Mouse (Mus musculus): ENCODE results near the gene Krtap15. TPM values are rescaled to one million over a fixed set of nuclear protein-coding genes. Genes with fewer than 3 reads are reported as not detected.

Krtap15 gene
- polyA plus RNA-seq, 1 experiment, result not detected

DNA sequence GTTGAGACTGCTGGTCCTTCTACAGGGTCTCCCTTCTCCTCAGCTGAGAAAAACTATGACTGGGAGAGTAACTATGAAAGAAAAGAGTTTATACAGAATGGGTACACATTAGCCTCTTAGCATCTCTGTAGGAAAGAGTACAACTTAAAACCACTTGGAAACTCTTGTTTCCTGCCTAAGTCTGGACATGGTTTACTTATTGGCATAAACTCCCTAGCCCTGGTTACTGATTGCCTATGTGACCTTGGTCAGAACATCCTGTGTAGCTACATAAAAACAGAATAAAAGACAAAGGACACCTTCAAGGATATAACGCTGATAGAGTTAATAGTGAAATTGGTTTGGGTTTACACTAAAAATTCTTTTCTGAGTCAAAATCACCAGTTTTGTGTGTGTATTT is 27.3 kb downstream of the Krtap15 start:
- H3K4me1 ChIP-seq (ENCODE audit: control insufficient read depth, insufficient read depth, low read length), result no peaks in the 10 kb centered on the region
- no peak overlapping the region for H3K4me3 ChIP-seq (replicated peaks; ENCODE audit: control insufficient read depth, low read depth, low read length)
- no peak overlapping the region for H3K27ac ChIP-seq (ENCODE audit: control insufficient read depth, insufficient read depth, low read depth, low read length, poor library complexity)
- TF ChIP-seq CTCF (IDR thresholded peaks at IDR 0.05; ENCODE audit: control insufficient read depth, insufficient read depth, low read length) (no peak), POLR2A (IDR thresholded peaks at IDR 0.05; ENCODE audit: borderline replicate concordance, control insufficient read depth, low read depth, low read length) (no peak)
- WGBS, result 89% methylated on average over 1 of the region's 1 CpGs

- no peak for TF ChIP-seq CTCF (IDR thresholded peaks at IDR 0.05; ENCODE audit: control insufficient read depth, insufficient read depth, low read length)
- no peak for TF ChIP-seq POLR2A (IDR thresholded peaks at IDR 0.05; ENCODE audit: borderline replicate concordance, control insufficient read depth, low read depth, low read length)
- H3K27ac ChIP-seq (ENCODE audit: control insufficient read depth, insufficient read depth, low read depth, low read length, poor library complexity), result no peak overlapping the region
- 82% methylated on average over 4 of the region's 4 CpGs for WGBS
Observed at GRCm38 (mm10) chr16:88848558-88848957, 28.5 kb downstream of the Krtap15 start.

DNA sequence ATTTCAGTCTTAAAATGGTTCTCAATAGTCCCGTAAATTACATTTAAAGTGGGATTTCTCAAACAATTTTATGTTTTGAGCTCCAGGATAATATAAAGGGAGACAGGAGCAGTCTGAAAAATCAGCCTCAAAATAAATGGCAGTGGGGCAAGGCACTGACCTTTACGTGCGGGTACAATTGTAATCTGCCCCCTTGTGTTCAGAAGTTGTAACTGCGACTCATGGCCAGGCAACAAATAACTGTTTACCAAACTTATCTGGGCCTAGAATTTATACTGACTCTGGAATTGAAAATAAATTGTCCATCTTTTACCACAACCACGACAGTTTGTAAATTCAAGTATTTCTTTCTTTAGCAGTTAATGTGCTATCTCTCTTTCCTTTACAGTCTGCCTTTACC is 31.4 kb downstream of the Krtap15 start:
- Histone ChIP-seq H3K4me3 (replicated peaks; ENCODE audit: control insufficient read depth, low read depth, low read length) (no peak overlapping the region), H3K27ac (ENCODE audit: control insufficient read depth, insufficient read depth, low read depth, low read length, poor library complexity) (no peak overlapping the region), H3K4me1 (ENCODE audit: control insufficient read depth, insufficient read depth, low read length) (no peaks in the 10 kb centered on the region)
- WGBS, result 11% methylated on average over 5 of the region's 5 CpGs
- no peak for TF ChIP-seq POLR2A (IDR thresholded peaks at IDR 0.05; ENCODE audit: borderline replicate concordance, control insufficient read depth, low read depth, low read length)
- TF ChIP-seq CTCF (IDR thresholded peaks at IDR 0.05; ENCODE audit: control insufficient read depth, insufficient read depth, low read length), result peak; percentile 16; the same call in 1 of the 2 replicates

More at GRCm38 (mm10) chr16:88848558-88848957, 28.5 kb downstream of the Krtap15 start:
- no peaks in the 10 kb centered on the region for H3K4me1 ChIP-seq (ENCODE audit: control insufficient read depth, insufficient read depth, low read length)
- H3K4me3 ChIP-seq (replicated peaks; ENCODE audit: control insufficient read depth, low read depth, low read length), result no peak overlapping the region

DNA sequence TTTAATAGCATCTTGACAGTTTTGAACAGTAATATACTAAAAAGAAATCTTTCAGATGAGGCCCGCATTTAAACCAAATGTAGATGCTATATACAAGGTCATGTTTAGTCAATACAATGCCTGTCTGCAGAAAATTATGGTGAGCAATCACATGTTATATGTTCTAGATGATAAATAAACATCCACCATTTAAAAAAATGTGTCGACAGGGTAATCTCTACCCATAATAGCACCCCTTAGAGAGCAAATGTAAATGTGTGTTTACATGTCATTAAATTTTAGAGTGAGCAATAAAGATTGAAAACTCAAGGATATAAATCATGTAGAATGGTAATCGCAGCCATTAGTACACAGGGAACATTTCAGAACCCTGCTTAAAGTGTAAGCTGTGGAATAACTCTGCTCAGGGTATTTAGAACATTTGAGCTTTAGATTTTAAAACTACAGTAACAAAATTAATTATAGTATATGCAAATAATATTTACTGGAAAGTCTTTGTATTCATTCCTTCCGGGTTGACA is 44.9 kb downstream of the Krtap15 start:
- Histone ChIP-seq H3K4me3 (replicated peaks; ENCODE audit: control insufficient read depth, low read depth, low read length) (no peak overlapping the region), H3K27ac (ENCODE audit: control insufficient read depth, insufficient read depth, low read depth, low read length, poor library complexity) (no peak overlapping the region), H3K4me1 (ENCODE audit: control insufficient read depth, insufficient read depth, low read length) (no peaks in the 10 kb centered on the region)
- no peak for TF ChIP-seq POLR2A (IDR thresholded peaks at IDR 0.05; ENCODE audit: borderline replicate concordance, control insufficient read depth, low read depth, low read length)
- no peak for TF ChIP-seq CTCF (IDR thresholded peaks at IDR 0.05; ENCODE audit: control insufficient read depth, insufficient read depth, low read length)
- 79% methylated on average over 4 of the region's 4 CpGs for WGBS

DNA sequence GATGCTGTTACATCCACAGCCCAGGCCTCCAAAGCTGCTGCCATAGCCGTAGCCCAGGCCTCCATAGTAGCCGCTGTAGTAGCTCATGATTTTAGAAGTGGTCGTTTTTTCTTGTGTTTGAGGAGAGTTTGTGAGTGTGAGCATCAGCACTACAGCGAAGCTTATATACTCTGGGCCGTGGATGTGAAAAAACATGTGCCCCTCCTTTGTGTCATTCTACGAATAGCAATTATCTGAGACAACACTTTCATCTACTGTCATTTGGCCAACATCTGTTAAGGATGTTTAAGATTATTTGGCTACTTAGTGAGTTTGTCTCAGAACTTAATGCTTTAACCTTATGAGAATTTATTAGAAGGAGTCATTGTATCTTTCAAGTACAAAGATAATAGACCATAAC is 49.3 kb downstream of the Krtap15 start, which contains the start of gene Krtap19-1:
Krtap19-1 (minus strand) TSS at position 101 of the 400 bp plus-strand sequence.
- 78% methylated on average over 6 of the region's 6 CpGs for WGBS
- H3K27ac ChIP-seq (ENCODE audit: control insufficient read depth, insufficient read depth, low read depth, low read length, poor library complexity), result no peak within 1 kb of the TSS
- H3K4me1 ChIP-seq (ENCODE audit: control insufficient read depth, insufficient read depth, low read length), result no peaks in the 10 kb centered on the region
- H3K4me3 ChIP-seq (replicated peaks; ENCODE audit: control insufficient read depth, low read depth, low read length), result no peak within 1 kb of the TSS
- TF ChIP-seq POLR2A (IDR thresholded peaks at IDR 0.05; ENCODE audit: borderline replicate concordance, control insufficient read depth, low read depth, low read length), result no peak
- no peak for TF ChIP-seq CTCF (IDR thresholded peaks at IDR 0.05; ENCODE audit: control insufficient read depth, insufficient read depth, low read length)

DNA sequence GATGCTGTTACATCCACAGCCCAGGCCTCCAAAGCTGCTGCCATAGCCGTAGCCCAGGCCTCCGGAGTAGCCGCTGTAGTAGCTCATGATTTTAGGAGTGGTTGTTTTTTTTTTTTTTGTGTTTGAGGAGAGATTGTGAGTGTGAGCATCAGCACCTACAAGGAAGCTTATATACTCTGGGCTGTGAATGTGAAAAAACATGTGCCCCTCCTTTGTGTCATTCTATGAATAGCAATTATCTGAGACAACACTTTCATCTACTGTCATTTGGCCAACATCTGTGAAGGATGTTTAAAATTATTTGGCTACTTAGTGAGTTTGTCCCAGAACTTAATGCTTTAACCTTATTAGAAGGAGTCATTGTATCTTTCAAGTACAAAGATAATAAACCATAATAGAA is 54.2 kb downstream of the Krtap15 start, which contains the start of gene Krtap19-2:
Krtap19-2 (minus strand) TSS at position 101 of the 400 bp plus-strand sequence.
- no peak within 1 kb of the TSS for H3K4me3 ChIP-seq (replicated peaks; ENCODE audit: control insufficient read depth, low read depth, low read length)
- 85% methylated on average over 3 of the region's 3 CpGs for WGBS

GRCm38 (mm10) chr16:88877938-88878337 is 57.9 kb downstream of the Krtap15 start, which contains the start of gene Krtap19-3:
TSS of gene Krtap19-3 (minus strand) at chr16:88878038.
- WGBS, result 74% methylated on average over 2 of the region's 2 CpGs

More for the DNA sequence above, 54.2 kb downstream of the Krtap15 start, which contains the start of gene Krtap19-2:
- Histone ChIP-seq H3K4me1 (ENCODE audit: control insufficient read depth, insufficient read depth, low read length) (no peaks in the 10 kb centered on the region), H3K27ac (ENCODE audit: control insufficient read depth, insufficient read depth, low read depth, low read length, poor library complexity) (no peak within 1 kb of the TSS)
- no peak for TF ChIP-seq CTCF (IDR thresholded peaks at IDR 0.05; ENCODE audit: control insufficient read depth, insufficient read depth, low read length)
- no peak for TF ChIP-seq POLR2A (IDR thresholded peaks at IDR 0.05; ENCODE audit: borderline replicate concordance, control insufficient read depth, low read depth, low read length)

More at GRCm38 (mm10) chr16:88877938-88878337, 57.9 kb downstream of the Krtap15 start, which contains the start of gene Krtap19-3:
- TF ChIP-seq POLR2A (IDR thresholded peaks at IDR 0.05; ENCODE audit: borderline replicate concordance, control insufficient read depth, low read depth, low read length) (no peak), CTCF (IDR thresholded peaks at IDR 0.05; ENCODE audit: control insufficient read depth, insufficient read depth, low read length) (no peak)
- no peaks in the 10 kb centered on the region for H3K4me1 ChIP-seq (ENCODE audit: control insufficient read depth, insufficient read depth, low read length)
- H3K4me3 ChIP-seq (replicated peaks; ENCODE audit: control insufficient read depth, low read depth, low read length), result no peak within 1 kb of the TSS
- H3K27ac ChIP-seq (ENCODE audit: control insufficient read depth, insufficient read depth, low read depth, low read length, poor library complexity), result no peak within 1 kb of the TSS

Other genes with a start within 250 kb of the Krtap15 start
- not detected in 2 replicates for gene Krtap24-1, start 207.9 kb upstream of the Krtap15 start, polyA plus RNA-seq (2011; ENCODE audit: insufficient read depth, insufficient read length, low replicate concordance, missing spikeins)
- not detected in 2 replicates for gene 2310079G19Rik, start 192.5 kb upstream of the Krtap15 start, polyA plus RNA-seq (2011; ENCODE audit: insufficient read depth, insufficient read length, low replicate concordance, missing spikeins)
- not detected in 2 replicates for gene Krtap26-1, start 172.4 kb upstream of the Krtap15 start, polyA plus RNA-seq (2011; ENCODE audit: insufficient read depth, insufficient read length, low replicate concordance, missing spikeins)
- not detected in 2 replicates for gene Krtap27-1, start 148.5 kb upstream of the Krtap15 start, polyA plus RNA-seq (2011; ENCODE audit: insufficient read depth, insufficient read length, low replicate concordance, missing spikeins)
- gene 2310061N02Rik, start 112.3 kb upstream of the Krtap15 start, polyA plus RNA-seq (2011; ENCODE audit: insufficient read depth, insufficient read length, low replicate concordance, missing spikeins), result not detected in 2 replicates
- gene Krtap13-1, start 91.4 kb upstream of the Krtap15 start, polyA plus RNA-seq (2011; ENCODE audit: insufficient read depth, insufficient read length, low replicate concordance, missing spikeins), result not detected in 2 replicates
- not detected in 2 replicates for gene Krtap13, start 68.6 kb upstream of the Krtap15 start, polyA plus RNA-seq (2011; ENCODE audit: insufficient read depth, insufficient read length, low replicate concordance, missing spikeins)
- not detected in 2 replicates for gene 2310034C09Rik, start 61.4 kb upstream of the Krtap15 start, polyA plus RNA-seq (2011; ENCODE audit: insufficient read depth, insufficient read length, low replicate concordance, missing spikeins)
- gene 2310057N15Rik, start 46.0 kb upstream of the Krtap15 start, polyA plus RNA-seq (2011; ENCODE audit: insufficient read depth, insufficient read length, low replicate concordance, missing spikeins), result not detected in 2 replicates
- not detected in 2 replicates for gene Gm5965, start 42.3 kb upstream of the Krtap15 start, polyA plus RNA-seq (2011; ENCODE audit: insufficient read depth, insufficient read length, low replicate concordance, missing spikeins)
- gene Gm20741, start 8.0 kb upstream of the Krtap15 start, polyA plus RNA-seq (2011; ENCODE audit: insufficient read depth, insufficient read length, low replicate concordance, missing spikeins), result not detected in 2 replicates
- not detected in 2 replicates for gene Krtap14, start 5.9 kb downstream of the Krtap15 start, polyA plus RNA-seq (2011; ENCODE audit: insufficient read depth, insufficient read length, low replicate concordance, missing spikeins)
- gene Krtap19-1, start 49.2 kb downstream of the Krtap15 start, polyA plus RNA-seq (2011; ENCODE audit: insufficient read depth, insufficient read length, low replicate concordance, missing spikeins), result not detected in 2 replicates
- not detected in 2 replicates for gene Krtap19-2, start 54.1 kb downstream of the Krtap15 start, polyA plus RNA-seq (2011; ENCODE audit: insufficient read depth, insufficient read length, low replicate concordance, missing spikeins)
- gene Krtap19-3, start 57.8 kb downstream of the Krtap15 start, polyA plus RNA-seq (2011; ENCODE audit: insufficient read depth, insufficient read length, low replicate concordance, missing spikeins), result not detected in 2 replicates
- gene Krtap19-4, start 64.9 kb downstream of the Krtap15 start, polyA plus RNA-seq (2011; ENCODE audit: insufficient read depth, insufficient read length, low replicate concordance, missing spikeins), result not detected in 2 replicates
- not detected in 2 replicates for gene Krtap19-5, start 76.2 kb downstream of the Krtap15 start, polyA plus RNA-seq (2011; ENCODE audit: insufficient read depth, insufficient read length, low replicate concordance, missing spikeins)
- gene Krtap19-9b, start 112.0 kb downstream of the Krtap15 start, polyA plus RNA-seq (2011; ENCODE audit: insufficient read depth, insufficient read length, low replicate concordance, missing spikeins), result not detected in 2 replicates
- not detected in 2 replicates for gene Krtap16-3, start 142.7 kb downstream of the Krtap15 start, polyA plus RNA-seq (2011; ENCODE audit: insufficient read depth, insufficient read length, low replicate concordance, missing spikeins)
- gene Krtap22-2, start 190.5 kb downstream of the Krtap15 start, polyA plus RNA-seq (2011; ENCODE audit: insufficient read depth, insufficient read length, low replicate concordance, missing spikeins), result not detected in 2 replicates
- not detected in 2 replicates for gene Gm10229, start 195.1 kb downstream of the Krtap15 start, polyA plus RNA-seq (2011; ENCODE audit: insufficient read depth, insufficient read length, low replicate concordance, missing spikeins)
- gene Krtap6-1, start 211.5 kb downstream of the Krtap15 start, polyA plus RNA-seq (2011; ENCODE audit: insufficient read depth, insufficient read length, low replicate concordance, missing spikeins), result not detected in 2 replicates
- gene Gm10228, start 221.3 kb downstream of the Krtap15 start, polyA plus RNA-seq (2011; ENCODE audit: insufficient read depth, insufficient read length, low replicate concordance, missing spikeins), result not detected in 2 replicates
- not detected in 2 replicates for gene Krtap6-5, start 227.7 kb downstream of the Krtap15 start, polyA plus RNA-seq (2011; ENCODE audit: insufficient read depth, insufficient read length, low replicate concordance, missing spikeins)
- not detected in 2 replicates for gene 1110025L11Rik, start 243.8 kb downstream of the Krtap15 start, polyA plus RNA-seq (2011; ENCODE audit: insufficient read depth, insufficient read length, low replicate concordance, missing spikeins)